8 mouse cellular contexts compared by ENCODE assay signal in genomic region chr11:113297765-113298164, GRCm38 (mm10).
DNase-seq lines count a peak whose midpoint lies in the region; ATAC-seq and TF ChIP-seq lines count a peak whose summit lies in the region.

No protein-coding gene starts in this region.

- peak; percentile 97 for TF ChIP-seq CTCF in cerebellum, adult 2 months (IDR thresholded peaks at IDR 0.05; ENCODE audit: borderline replicate concordance, insufficient read depth, low read depth, low read length)

- no peak for TF ChIP-seq POLR2A in cerebellum, adult 2 months (IDR thresholded peaks at IDR 0.05; ENCODE audit: borderline replicate concordance, insufficient read depth, low read length)

- H3K4me3 ChIP-seq in neural tube, embryonic 15.5 days (replicated peaks), result no peak overlapping the region
- H3K4me3 ChIP-seq in cerebellum, adult 2 months (replicated peaks; ENCODE audit: insufficient read depth, low read depth, low read length), result no peak overlapping the region
- H3K4me3 ChIP-seq in intestine, embryonic 15.5 days (replicated peaks), result no peak overlapping the region
- no peak overlapping the region for H3K4me3 ChIP-seq in stomach, embryonic 16.5 days (replicated peaks; ENCODE audit: low read length)

- DNase-seq in neural tube, embryonic 10.5 days (ENCODE audit: extremely low spot score, low spot score), result peak; percentile 73
- peak; percentile 63 to 76 for DNase-seq in cerebellum, adult 2 months
- DNase-seq in left cerebral cortex, postnatal 36 days (ENCODE audit: low spot score in 2 of 2), result peak; percentile 71 to 77

- WGBS in neural tube, embryonic 15.5 days, result 26% methylated on average over 2 of the region's 2 CpGs
- 22% methylated on average over 2 of the region's 2 CpGs for WGBS in cerebellum, adult 2 months
- WGBS in intestine, embryonic 15.5 days, result 23% methylated on average over 2 of the region's 2 CpGs
- WGBS in stomach, embryonic 16.5 days, result 24% methylated on average over 2 of the region's 2 CpGs

- no peak overlapping the region for H3K4me2 ChIP-seq in neural tube, embryonic 15.5 days
- no peak overlapping the region for H3K4me2 ChIP-seq in intestine, embryonic 15.5 days (replicated peaks)
- no peak overlapping the region for H3K4me2 ChIP-seq in stomach, embryonic 16.5 days (ENCODE audit: low read depth, low read length)

- H3K9ac ChIP-seq in neural tube, embryonic 15.5 days (replicated peaks), result no peak overlapping the region
- no peak overlapping the region for H3K9ac ChIP-seq in intestine, embryonic 15.5 days
- H3K9ac ChIP-seq in stomach, embryonic 16.5 days (ENCODE audit: low read length), result no peak overlapping the region

- intact Hi-C loops in left cerebral cortex, postnatal 36 days (cut with DNase I), result loop anchor here (1.0 to 5.0 kb wide), 4 partner anchors 115 to 333 kb away; partner anchors contain the start of gene Sstr2

- no peak overlapping the region for H3K27ac ChIP-seq in neural tube, embryonic 15.5 days (replicated peaks)
- no peak overlapping the region for H3K27ac ChIP-seq in cerebellum, adult 2 months (ENCODE audit: insufficient read depth, low read length)
- H3K27ac ChIP-seq in intestine, embryonic 15.5 days, result no peak overlapping the region
- no peak overlapping the region for H3K27ac ChIP-seq in stomach, embryonic 16.5 days (ENCODE audit: low read length)

- H3K36me3 ChIP-seq in neural tube, embryonic 15.5 days, result no peaks in the 10 kb centered on the region
- no peaks in the 10 kb centered on the region for H3K36me3 ChIP-seq in intestine, embryonic 15.5 days
- H3K36me3 ChIP-seq in stomach, embryonic 16.5 days (ENCODE audit: control insufficient read depth, insufficient read depth, low read length), result no peaks in the 10 kb centered on the region

- peaks cover 29% of the 10 kb centered on the region for H3K4me1 ChIP-seq in neural tube, embryonic 15.5 days
- H3K4me1 ChIP-seq in cerebellum, adult 2 months (ENCODE audit: control insufficient read depth, insufficient read depth, low read length), result no peaks in the 10 kb centered on the region
- 0 out of 2 replicates have a peak, but pooled peaks cover 9% of the 10 kb centered on the region for H3K4me1 ChIP-seq in intestine, embryonic 15.5 days (replicated peaks)
- peaks cover 11% of the 10 kb centered on the region for H3K4me1 ChIP-seq in stomach, embryonic 16.5 days (ENCODE audit: control insufficient read depth, insufficient read depth, low read length)

- H3K9me3 ChIP-seq in neural tube, embryonic 15.5 days (replicated peaks), result no peaks in the 10 kb centered on the region
- no peaks in the 10 kb centered on the region for H3K9me3 ChIP-seq in intestine, embryonic 15.5 days
- no peaks in the 10 kb centered on the region for H3K9me3 ChIP-seq in stomach, embryonic 16.5 days (replicated peaks; ENCODE audit: control insufficient read depth, low read length)

- no peaks in the 10 kb centered on the region; the same call in 1 of the 2 replicates for H3K27me3 ChIP-seq in neural tube, embryonic 15.5 days (replicated peaks)
- no peaks in the 10 kb centered on the region for H3K27me3 ChIP-seq in cerebellum, adult 2 months (ENCODE audit: control insufficient read depth, insufficient read depth, low read length)
- no peaks in the 10 kb centered on the region for H3K27me3 ChIP-seq in intestine, embryonic 15.5 days (replicated peaks)
- H3K27me3 ChIP-seq in stomach, embryonic 16.5 days (ENCODE audit: control insufficient read depth, insufficient read depth, low read length), result no peaks in the 10 kb centered on the region; the same call in 1 of the 2 replicates

- ATAC-seq in neural tube, embryonic 15.5 days (ENCODE audit: low FRiP score), result no peak
- ATAC-seq in frontal cortex, adult (ENCODE audit: low TSS enrichment), result peak; percentile 78
- peak; percentile 19; the same call in 1 of the 2 replicates for ATAC-seq in intestine, embryonic 15.5 days
- ATAC-seq in monocyte, adult 5-6 weeks (replicated peaks; ENCODE audit: insufficient number of reproducible peaks, low FRiP score, low TSS enrichment, poor library complexity, severe bottlenecking), result 0 out of 2 replicates have a peak, but pooled peaks have one; percentile 44
- peak; percentile 19; the same call in 1 of the 2 replicates for ATAC-seq in stomach, embryonic 16.5 days (ENCODE audit: insufficient read depth, low FRiP score)
